Mouse (Mus musculus): ENCODE data around the gene Tfrc. TPM values are rescaled to one million over a fixed set of nuclear protein-coding genes. Genes with fewer than 3 reads are reported as not detected.
A peak's percentile ranks its signal among the peaks of the same experiment; 100 is the strongest.

The Tfrc gene
- total and polyA plus RNA-seq, 2 experiments: 3.9 to 16.0 TPM

GRCm38 (mm10) chr16:32654071-32654733, 45.5 kb downstream of the Tfrc start:
- DNase-seq (ENCODE audit: extremely low read depth, low read depth, low spot score): no peak
- H3K4me1 ChIP-seq (ENCODE audit: control insufficient read depth, insufficient read depth, low read length): peaks cover 7% of the 10 kb centered on the region

GRCm38 (mm10) chr16:32655534-32655933, 46.8 kb downstream of the Tfrc start:
- H3K27me3 ChIP-seq (ENCODE audit: control insufficient read depth, insufficient read depth, low read length): no peaks in the 10 kb centered on the region
- WGBS: 92% methylated on average over 4 of the region's 4 CpGs

More at GRCm38 (mm10) chr16:32654071-32654733, 45.5 kb downstream of the Tfrc start:
- Histone ChIP-seq H3K27me3 (ENCODE audit: control insufficient read depth, insufficient read depth, low read length) (no peaks in the 10 kb centered on the region), H3K4me3 (ENCODE audit: insufficient read depth, low read depth, low read length) (no peak overlapping the region), H3K9ac (ENCODE audit: low read depth, low read length) (no peak overlapping the region), H3K27ac (replicated peaks; ENCODE audit: insufficient read depth, low read depth, low read length) (no peak overlapping the region), H3K79me2 (ENCODE audit: control insufficient read depth, insufficient read depth, low read length) (peaks cover 6% of the 10 kb centered on the region; the same call in 1 of the 2 replicates), H3K36me3 (ENCODE audit: control insufficient read depth, insufficient read depth, low read length) (no peaks in the 10 kb centered on the region)
- TF ChIP-seq CTCF (IDR thresholded peaks at IDR 0.05; ENCODE audit: low read depth, low read length) (no peak), POLR2A (IDR thresholded peaks at IDR 0.05; ENCODE audit: extremely low read depth, insufficient read depth, low read length) (no peak)
- 91% methylated on average over 6 of the region's 6 CpGs for WGBS

DNA sequence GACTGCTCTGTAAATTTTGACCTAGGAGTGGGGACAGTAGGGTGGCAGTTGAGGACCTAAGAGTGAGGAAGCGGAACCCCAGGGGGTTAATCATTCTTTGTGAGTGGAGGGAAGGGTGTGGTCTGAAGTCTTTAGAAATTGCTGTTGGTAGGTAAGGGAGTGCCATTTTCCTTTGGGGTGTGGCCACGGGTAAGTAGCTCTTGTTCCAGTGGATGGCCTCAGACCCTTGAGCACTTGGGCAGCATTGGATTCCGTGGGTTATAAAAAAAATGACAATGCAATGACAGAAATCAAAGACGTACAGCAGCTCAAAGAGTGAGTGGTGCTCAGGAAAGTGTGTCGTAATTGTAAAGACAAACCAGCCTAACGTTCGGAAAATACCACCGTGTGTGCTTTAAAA, 47.6 kb downstream of the Tfrc start:
- no peak overlapping the region for H3K9ac ChIP-seq (ENCODE audit: low read depth, low read length)
- peaks cover 6% of the 10 kb centered on the region; the same call in 1 of the 2 replicates for H3K79me2 ChIP-seq (ENCODE audit: control insufficient read depth, insufficient read depth, low read length)
- H3K4me1 ChIP-seq (ENCODE audit: control insufficient read depth, insufficient read depth, low read length): peaks cover 18% of the 10 kb centered on the region
- H3K4me3 ChIP-seq (ENCODE audit: insufficient read depth, low read depth, low read length): no peak overlapping the region
- no peak for TF ChIP-seq POLR2A (IDR thresholded peaks at IDR 0.05; ENCODE audit: extremely low read depth, insufficient read depth, low read length)
- no peak for TF ChIP-seq CTCF (IDR thresholded peaks at IDR 0.05; ENCODE audit: low read depth, low read length)
- no peak overlapping the region for H3K27ac ChIP-seq (replicated peaks; ENCODE audit: insufficient read depth, low read depth, low read length)
- DNase-seq (ENCODE audit: extremely low read depth, low read depth, low spot score): no peak
- WGBS: 90% methylated on average over 8 of the region's 8 CpGs
- H3K36me3 ChIP-seq (ENCODE audit: control insufficient read depth, insufficient read depth, low read length): no peaks in the 10 kb centered on the region
- no peaks in the 10 kb centered on the region for H3K27me3 ChIP-seq (ENCODE audit: control insufficient read depth, insufficient read depth, low read length)

More at GRCm38 (mm10) chr16:32655534-32655933, 46.8 kb downstream of the Tfrc start:
- TF ChIP-seq CTCF (IDR thresholded peaks at IDR 0.05; ENCODE audit: low read depth, low read length) (no peak), POLR2A (IDR thresholded peaks at IDR 0.05; ENCODE audit: extremely low read depth, insufficient read depth, low read length) (no peak)
- Histone ChIP-seq H3K27ac (replicated peaks; ENCODE audit: insufficient read depth, low read depth, low read length) (no peak overlapping the region), H3K4me1 (ENCODE audit: control insufficient read depth, insufficient read depth, low read length) (peaks cover 16% of the 10 kb centered on the region), H3K79me2 (ENCODE audit: control insufficient read depth, insufficient read depth, low read length) (peaks cover 6% of the 10 kb centered on the region; the same call in 1 of the 2 replicates), H3K4me3 (ENCODE audit: insufficient read depth, low read depth, low read length) (no peak overlapping the region), H3K9ac (ENCODE audit: low read depth, low read length) (no peak overlapping the region), H3K36me3 (ENCODE audit: control insufficient read depth, insufficient read depth, low read length) (no peaks in the 10 kb centered on the region)
- DNase-seq (ENCODE audit: extremely low read depth, low read depth, low spot score): no peak

GRCm38 (mm10) chr16:32656794-32657193, 48.1 kb downstream of the Tfrc start:
- peaks cover 17% of the 10 kb centered on the region for H3K4me1 ChIP-seq (ENCODE audit: control insufficient read depth, insufficient read depth, low read length)
- no peak overlapping the region for H3K27ac ChIP-seq (replicated peaks; ENCODE audit: insufficient read depth, low read depth, low read length)
- DNase-seq (ENCODE audit: extremely low read depth, low read depth, low spot score): no peak
- no peaks in the 10 kb centered on the region for H3K27me3 ChIP-seq (ENCODE audit: control insufficient read depth, insufficient read depth, low read length)
- TF ChIP-seq POLR2A (IDR thresholded peaks at IDR 0.05; ENCODE audit: extremely low read depth, insufficient read depth, low read length) (no peak), CTCF (IDR thresholded peaks at IDR 0.05; ENCODE audit: low read depth, low read length) (no peak)
- WGBS: 79% methylated on average over 8 of the region's 8 CpGs
- H3K79me2 ChIP-seq (ENCODE audit: control insufficient read depth, insufficient read depth, low read length): peaks cover 6% of the 10 kb centered on the region; the same call in 1 of the 2 replicates
- H3K4me3 ChIP-seq (ENCODE audit: insufficient read depth, low read depth, low read length): no peak overlapping the region
- no peaks in the 10 kb centered on the region for H3K36me3 ChIP-seq (ENCODE audit: control insufficient read depth, insufficient read depth, low read length)
- no peak overlapping the region for H3K9ac ChIP-seq (ENCODE audit: low read depth, low read length)

GRCm38 (mm10) chr16:32657498-32658250, 49.0 kb downstream of the Tfrc start:
- DNase-seq (ENCODE audit: extremely low read depth, low read depth, low spot score): peak; percentile 81
- Histone ChIP-seq H3K36me3 (ENCODE audit: control insufficient read depth, insufficient read depth, low read length) (no peaks in the 10 kb centered on the region), H3K27ac (replicated peaks; ENCODE audit: insufficient read depth, low read depth, low read length) (no peak overlapping the region), H3K4me1 (ENCODE audit: control insufficient read depth, insufficient read depth, low read length) (peaks cover 17% of the 10 kb centered on the region), H3K79me2 (ENCODE audit: control insufficient read depth, insufficient read depth, low read length) (peaks cover 6% of the 10 kb centered on the region; the same call in 1 of the 2 replicates), H3K9ac (ENCODE audit: low read depth, low read length) (no peak overlapping the region), H3K27me3 (ENCODE audit: control insufficient read depth, insufficient read depth, low read length) (no peaks in the 10 kb centered on the region), H3K4me3 (ENCODE audit: insufficient read depth, low read depth, low read length) (no peak overlapping the region)
- WGBS: 72% methylated on average over 16 of the region's 16 CpGs
- TF ChIP-seq CTCF (IDR thresholded peaks at IDR 0.05; ENCODE audit: low read depth, low read length) (no peak), POLR2A (IDR thresholded peaks at IDR 0.05; ENCODE audit: extremely low read depth, insufficient read depth, low read length) (no peak)
